Mouse (Mus musculus): Measurements from ENCODE around the gene Serpina1c.
"Not testable (repeated sequence)": the region's sequence is repeated elsewhere in the genome, so short reads cannot be mapped to it uniquely, and the experiment has no call there.

GRCm38 (mm10) chr12:103901929-103902328 lies 2.8 kb downstream of the Serpina1c start:
- TF ChIP-seq TAL1, GATA1 (IDR thresholded peaks at IDR 0.05; ENCODE audit: low read length): not testable (repeated sequence)

Data from erythroblast, embryonic 14.5 days (primary cell).